Mouse (Mus musculus): Measurements from ENCODE around the gene Zfp607b.

The Zfp607b gene

DNA sequence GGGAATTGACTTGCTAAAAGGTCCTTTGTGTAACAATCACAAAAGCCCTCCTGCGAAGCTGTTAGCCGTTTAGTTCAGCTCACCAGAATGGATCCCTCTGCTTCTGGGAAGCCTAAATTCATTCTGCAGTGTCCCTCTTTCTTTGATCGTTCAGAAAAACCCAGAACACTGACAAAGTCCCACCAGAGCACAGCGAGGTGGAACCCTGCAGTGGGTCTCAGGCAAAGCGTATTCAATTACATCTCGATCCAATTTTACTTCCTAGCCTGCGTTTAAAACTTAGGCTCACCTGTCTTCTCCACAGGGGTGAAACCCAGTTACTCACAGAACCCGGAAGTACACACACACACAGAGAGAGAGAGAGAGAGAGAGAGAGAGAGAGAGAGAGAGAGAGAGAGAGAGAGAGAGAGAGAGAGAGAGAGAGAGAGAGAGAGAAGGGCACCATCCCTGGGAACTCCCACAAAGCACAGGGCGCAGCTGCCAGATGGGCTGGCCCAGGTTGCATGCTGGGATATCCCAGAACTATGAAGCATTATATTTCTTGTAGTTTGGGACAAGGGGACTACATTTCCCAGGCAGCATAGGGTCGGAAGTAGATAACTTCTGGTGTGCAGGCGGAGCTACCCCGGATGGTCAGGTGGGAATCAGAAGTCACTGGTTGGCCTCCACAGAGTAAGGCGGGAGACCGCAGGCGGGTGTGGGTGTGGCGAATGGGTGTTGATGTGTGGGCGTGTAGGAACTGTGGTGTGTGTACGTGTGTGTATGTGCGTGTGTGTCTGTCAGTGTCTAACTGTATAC, at the start of gene Zfp607b:
Gene Zfp607b, plus strand, starts transcription at position 526 of the 798 bp plus-strand sequence.
- DNase-seq: peak; percentile 86

DNA sequence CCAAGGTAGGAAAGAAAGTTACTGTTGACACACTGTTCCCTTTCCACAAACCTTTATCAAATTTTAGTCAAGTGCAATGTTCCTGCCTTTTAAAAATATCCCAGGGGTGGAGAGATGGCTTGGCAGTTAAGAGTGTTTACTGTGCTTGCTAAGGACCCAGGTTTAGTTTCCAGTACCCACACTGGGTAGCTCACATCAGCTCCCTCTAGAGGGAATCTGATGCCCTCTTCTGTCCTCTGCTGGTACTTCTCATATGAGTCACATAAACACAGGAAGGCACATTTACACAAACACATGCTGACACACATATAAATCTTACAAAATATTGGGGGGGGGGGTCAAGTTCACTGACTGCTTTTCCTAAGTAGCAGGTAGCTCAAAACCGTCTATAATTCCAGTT, 44.7 kb upstream of the Zfp607b start:
- no peak for DNase-seq

DNA sequence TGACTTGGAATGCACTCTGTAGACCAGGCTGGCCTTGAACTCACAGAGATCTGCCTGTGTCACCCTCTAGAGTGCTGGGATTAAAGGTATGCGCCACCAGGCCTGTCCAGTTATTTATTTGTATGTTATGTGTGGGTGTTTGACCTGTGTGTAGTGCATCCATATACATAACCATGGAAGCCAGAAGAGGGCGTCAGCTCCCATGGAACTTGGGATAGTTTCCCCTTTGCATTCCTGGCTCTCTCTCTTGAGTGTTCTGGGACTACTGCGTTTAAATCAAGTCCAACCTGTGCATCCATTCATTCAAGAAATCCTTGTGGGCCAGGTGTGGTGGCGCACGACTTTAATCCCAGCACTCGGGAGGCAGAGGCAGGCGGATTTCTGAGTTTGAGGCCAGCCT, 42.6 kb upstream of the Zfp607b start:
- no peak for DNase-seq

DNA sequence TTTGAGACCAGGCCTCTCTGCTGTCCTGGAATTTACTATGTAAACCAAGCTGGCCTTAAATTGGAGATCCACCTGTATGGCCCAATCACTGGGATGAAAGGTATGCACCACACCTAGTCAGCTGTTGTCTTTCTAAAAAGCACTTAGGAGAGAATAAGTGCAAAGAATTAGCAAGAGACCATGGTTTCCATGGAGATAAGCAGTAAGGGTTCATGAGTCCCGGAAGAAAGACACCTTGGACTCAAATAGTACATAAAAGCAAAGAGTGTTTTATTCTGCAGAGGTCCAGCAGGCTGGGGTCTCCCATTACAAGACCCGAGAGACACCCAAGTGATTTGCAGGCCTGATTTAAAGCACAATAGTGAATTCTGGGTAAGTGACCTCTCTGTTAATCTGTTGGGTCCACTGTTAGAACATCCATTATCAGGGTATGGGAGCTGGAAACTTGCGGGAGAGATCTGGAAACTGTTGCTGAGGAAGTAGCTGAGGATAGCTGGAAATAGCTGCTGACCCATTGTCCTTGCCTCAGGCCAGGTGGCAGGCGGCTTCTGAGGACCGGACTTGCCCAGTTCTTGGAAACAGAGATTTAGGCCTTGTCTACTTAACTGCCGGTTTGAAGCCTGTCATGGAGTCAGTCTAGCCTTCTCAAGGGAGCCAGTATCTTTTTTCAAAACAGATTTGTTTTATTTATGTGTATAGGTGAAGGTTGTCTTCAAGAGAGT, 41.7 kb upstream of the Zfp607b start:
- no peak for DNase-seq

DNA sequence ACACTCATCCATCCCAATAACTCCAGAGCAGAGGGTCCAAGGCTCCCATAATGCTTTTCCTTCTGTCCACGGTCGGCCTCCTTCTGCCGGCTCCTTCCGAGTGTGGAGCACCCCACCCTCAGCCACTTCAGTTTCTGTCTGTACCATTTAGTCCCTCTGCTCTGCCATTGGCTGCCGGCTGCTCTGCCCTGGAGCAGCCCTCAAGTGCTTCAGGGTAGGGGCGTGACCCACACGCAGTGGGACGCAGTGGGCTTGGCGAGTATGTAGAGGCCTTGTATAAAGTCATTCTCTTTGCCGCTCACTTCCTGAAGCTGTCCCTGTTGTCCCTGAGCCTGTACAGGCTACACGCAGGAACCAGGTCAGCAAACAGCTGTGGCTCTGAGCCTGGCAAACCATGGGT, 39.4 kb upstream of the Zfp607b start:
- DNase-seq: no peak

DNA sequence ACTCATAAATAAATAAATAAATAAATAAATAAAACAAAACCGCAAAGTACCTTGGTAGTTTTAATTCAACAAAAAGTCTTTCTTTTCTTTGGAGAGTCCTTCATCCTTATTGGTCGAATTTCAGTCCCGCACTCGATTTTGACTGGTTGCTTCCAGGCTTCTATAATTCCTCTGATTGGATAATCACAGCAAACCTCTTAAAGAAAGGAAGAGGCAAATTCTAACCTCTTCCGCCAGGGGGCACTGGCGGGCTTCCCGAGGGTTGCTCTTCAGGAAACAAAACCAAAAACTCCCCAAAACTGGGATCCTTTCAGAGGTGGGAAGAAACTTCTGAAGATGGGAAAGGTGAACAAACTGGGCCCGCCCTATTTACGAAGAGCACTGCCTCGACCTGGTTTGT, 38.2 kb upstream of the Zfp607b start:
- peak; percentile 82 for DNase-seq

DNA sequence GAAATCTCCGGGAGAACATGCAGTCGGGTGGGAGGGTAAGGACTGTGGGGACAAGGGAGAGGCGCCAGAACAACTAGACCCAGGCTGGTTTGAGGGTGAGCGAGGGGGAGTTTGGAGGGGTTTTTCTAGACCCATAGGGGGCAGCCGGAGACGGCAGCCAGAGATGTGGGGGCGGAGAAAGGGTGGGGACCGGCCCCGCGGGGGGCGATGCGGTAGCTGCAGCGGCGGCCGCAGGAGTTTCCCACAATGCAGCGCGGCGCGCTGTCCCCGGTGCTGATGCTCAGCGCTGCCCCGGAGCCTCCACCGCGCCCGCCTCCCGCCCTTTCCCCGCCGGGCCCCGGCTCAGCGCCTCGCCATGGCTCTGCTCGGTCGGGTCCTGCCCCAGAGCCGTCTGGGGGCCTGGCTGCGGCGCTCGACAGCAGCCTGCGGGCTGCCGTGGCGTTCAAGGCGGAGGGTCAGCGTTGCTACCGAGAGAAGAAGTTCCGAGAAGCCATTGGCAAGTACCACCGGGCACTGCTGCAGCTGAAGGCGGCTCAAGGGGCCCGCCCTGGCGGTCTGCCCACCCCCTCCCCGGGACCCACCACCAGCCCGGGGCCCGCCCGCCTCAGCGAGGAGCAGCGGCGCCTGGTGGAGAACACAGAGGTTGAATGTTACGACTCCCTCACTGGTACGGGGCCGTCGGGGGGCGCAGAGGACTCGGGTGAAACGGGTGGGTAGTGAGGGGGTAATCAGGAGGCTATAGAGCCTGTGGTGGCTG, 35.3 kb upstream of the Zfp607b start, which contains the start of gene Ttc9b:
Gene Ttc9b, plus strand, starts transcription at position 235 of the 757 bp plus-strand sequence.
- peak; percentile 19 for DNase-seq

DNA sequence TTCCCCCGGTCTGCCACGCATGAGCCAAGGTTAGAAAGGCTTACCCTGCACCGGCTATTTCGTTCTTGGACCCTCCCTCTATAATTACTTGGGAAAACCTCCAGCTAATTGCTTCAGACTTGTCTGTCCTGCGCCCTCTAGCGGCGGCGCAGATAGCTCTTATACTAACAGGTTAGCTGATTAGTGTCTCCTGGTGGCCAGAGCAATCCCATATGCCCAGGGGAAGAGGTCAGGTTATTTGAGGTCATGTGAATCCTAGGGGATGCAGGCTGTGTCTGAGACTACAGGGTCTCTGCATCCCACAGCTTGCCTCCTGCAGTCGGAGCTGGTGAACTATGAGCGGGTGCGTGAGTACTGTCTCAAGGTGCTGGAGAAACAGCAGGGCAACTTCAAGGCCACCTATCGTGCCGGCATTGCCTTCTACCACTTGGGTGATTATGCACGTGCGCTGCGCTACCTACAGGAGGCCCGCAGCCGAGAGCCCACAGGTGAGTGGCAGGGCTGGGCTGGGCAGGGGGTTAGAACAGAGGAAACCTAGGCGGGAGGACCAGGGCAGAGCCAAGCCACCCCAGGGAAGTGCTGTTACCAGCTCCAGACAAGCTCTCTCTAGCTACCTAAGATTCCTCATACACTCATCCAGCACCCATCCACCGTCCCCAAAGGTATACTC, 34.4 kb upstream of the Zfp607b start:
- DNase-seq: peak; percentile 34

DNA sequence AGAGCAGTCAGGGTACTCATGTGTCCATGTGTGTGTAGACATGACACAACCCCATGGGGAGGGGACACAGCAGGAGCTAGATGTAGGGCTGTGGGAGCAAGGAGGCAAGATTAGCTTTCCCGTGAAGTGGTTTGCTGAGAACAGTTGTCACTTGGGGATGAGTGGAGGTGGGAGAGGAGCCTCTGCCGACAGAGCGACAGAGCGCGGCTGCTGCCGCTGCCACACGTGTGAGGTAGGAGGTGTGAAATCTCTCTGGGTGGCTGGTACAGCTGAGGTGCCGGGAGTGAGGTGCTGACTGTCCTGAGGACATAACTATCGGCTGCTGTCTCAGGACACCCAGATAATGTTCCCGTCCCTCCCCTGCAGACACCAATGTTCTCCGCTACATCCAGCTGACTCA, 33.6 kb upstream of the Zfp607b start:
- no peak for DNase-seq

DNA sequence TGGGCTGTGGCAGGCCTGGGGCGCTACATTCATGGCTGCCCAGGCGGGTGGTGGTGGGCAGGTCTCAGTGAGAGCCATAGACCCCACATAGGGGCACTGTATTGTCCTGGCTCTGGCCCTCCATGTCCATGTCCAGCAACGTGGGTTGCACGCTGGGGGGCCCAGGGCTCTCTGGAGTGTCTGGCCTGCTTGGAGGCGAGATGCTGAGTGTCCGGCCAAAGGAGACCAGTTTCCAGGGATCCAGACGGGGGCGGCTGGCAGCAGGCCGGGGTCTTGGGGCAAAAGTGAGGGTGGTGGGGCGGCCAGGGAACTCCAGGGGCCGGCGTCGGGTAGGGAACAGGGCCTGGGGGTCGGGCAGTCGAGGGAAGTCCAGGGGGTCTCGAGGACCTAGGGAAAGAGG, 32.5 kb upstream of the Zfp607b start:
- DNase-seq: no peak

DNA sequence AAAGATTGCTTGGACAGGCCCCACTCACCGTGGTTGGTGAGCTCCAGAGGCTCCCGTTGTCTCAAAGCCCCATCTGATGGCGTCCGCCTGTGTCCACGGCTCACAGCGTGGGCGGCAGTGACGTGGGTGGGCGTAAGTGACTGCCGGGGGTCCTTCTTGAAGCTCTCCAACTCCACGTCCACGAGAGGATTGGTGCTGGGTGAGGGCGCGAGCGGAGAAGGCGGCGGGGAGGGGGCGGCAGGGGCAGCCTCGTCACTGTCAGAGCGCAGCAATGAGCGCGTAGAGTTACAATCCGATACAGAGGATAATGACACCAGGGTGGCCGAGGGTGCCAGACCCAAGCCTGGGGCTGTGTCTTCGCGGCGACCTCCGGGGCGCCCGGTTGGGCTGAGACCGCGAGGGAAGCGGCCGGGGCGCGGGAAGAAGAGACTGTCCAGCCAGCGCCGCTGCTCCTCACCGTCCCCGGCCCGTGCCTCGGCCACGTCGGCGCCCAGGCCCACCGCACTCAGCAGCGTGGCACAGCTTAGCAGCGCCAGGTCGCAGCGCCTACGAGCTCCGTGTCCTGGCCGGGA, 31.2 kb upstream of the Zfp607b start:
- no peak for DNase-seq

DNA sequence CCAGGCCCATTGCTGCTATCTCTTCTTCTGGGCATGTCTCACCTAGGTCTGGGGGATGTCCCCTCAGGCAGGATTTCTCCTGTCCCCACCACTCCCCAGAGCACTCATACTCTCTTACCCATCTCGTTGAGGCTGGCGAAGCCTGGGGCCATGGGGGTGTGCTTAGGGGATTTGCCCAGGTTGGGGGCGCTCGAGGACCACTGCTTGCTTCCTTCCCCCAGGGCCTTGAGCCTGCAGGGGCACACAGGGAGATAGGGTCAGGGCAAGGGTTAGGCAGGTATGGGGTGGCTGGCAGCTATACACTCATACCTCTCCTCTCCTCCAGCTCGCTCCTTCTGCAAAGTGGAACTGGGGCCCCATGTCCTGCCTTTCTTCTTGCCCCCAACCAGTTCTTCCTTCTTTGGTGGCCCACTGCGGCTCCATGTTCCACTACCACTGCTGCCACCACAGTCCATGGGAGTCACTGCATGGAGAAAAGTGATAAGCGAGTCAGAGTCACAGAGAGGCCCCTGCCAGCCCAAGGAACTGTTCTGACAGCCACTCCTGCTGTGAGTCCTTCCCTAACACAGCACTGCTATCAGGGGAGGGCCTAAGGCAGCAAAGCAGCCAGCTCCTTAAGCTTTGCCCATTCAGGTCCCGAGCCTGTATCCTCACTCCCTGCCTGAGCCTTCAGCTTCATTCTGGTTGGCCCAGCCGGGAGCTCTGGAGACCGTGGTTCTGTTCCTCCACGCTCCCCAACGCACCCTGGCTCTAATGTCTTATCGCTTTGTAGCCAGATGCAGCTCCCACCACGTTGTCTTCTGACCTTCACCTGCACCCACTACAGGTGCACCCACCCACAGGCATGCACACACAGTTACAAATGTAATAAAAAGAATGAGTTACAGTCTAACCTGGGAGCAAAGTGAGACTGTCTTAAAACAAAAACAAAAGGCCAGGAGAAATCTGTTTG, 30.2 kb upstream of the Zfp607b start:
- no peak for DNase-seq

DNA sequence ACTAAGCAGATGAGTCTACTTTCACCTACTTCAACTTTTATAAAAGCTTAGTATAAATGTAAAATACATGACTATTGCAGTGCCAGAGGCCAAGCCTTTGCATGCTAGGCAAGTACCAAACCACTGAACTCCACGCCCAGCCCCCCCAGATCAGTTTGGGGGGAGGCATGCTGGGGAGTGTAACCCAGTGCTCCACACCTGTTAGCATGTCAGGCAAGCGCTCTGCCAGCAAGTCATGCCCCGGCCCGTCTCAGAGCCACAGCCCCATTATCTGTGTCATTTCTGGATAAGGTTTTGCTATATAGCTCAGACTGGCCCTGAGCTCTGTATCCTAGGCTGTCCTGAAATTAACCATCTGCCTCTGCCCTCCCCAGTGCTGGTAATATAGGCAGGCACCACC, 27.1 kb upstream of the Zfp607b start:
- no peak for DNase-seq

DNA sequence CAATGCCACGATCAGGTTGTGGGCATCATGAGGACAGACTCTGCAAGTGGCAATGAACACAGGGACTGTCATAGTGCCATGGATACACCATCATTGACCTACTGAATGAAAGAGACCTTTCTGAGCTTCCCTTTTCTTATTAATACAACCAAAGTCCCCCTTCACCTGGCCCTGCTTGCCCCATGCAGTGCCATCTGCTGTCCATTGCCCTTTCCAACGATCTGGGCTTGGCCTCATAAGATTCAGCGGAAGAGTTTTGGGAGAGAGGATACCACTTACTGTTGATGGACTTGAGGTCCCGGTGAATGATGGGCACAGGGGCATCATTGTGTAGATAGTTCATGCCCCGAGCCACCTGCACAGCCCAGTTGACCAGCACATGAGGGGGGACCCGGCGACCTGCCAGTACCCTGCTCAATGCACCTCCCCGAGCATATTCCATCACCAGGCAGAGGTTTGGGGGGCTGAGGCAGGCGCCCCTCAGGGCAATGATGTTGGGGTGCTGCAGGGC, 16.0 kb upstream of the Zfp607b start:
- DNase-seq: no peak

DNA sequence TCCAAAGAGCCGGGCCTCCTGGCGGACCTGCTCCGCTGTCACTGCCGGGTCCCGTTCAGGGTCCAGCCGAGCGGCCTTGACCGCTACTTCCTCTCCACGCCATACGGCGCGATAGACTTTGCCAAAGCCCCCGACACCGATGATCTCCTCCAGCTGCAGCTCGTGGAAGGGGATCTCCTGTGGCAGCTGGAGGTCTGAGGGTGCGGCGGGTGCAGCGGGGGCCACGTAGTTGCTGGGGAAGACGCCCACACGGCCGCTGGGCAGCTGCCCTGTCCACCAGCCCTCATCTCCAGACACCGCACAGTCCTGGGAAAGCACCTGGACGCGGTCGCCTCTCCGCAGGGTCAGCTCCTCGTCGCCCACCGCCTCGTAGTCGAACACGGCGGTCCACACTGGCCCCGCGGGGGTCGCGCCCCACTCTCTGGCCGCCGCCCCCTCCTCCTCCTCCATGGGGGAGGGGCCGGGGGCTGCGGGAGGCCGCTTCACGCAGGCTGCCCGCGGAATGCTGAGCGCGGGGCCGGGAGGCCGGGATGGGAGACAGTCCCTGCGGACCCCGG, 15.5 kb upstream of the Zfp607b start:
- no peak for DNase-seq

DNA sequence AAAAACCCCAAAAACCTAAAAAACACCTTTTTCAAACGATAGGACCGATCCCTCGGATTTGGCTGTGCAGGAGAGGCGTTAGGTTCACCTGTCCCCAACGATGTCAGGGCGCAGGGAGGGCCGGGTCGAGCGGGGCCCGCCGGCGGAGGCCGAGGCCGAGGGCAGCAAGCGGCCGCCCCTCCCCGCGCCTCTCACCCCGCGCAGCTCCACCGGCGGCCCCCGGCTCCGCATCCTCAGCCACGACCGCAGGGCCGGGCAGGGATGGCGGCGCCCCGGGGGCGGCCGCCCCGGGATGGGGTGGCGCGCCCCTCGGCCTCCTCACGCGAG, 15.0 kb upstream of the Zfp607b start:
- DNase-seq: no peak

DNA sequence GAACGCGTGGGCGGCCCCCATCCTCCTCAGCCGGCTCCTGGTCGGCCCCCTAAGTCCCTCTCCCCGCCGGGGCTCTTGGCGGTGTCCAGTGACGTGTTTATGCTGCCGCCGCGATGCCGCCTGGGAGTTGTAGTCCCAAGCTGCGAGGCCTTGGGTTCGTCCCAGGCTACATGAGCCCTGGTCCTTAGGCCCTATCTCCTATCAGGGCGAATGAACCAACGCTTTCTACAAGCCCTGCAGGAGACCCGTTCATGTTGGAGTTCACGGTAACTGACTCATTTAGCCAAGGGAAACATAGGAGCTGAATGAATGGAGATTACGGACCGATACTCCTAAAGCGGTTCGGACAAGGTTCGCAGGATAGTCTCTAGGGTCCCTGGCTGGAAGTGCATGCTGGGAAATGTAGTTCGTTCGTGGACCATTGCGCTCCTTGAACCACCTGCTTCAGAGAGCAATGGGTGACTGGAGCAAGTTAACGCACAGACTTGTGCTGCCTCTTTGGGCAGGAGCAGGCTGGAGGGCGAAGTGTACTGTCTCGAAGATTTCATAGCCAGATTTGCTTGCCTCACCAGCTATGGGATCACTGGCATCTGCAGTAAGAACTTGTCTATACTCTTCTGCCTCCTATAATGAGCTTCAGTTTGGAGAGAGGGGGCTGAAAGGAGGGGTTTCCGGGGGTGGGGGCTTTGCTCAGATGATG, 14.5 kb upstream of the Zfp607b start, which contains the start of gene Map3k10:
Gene Map3k10, minus strand, starts transcription at position 77 of the 700 bp plus-strand sequence.
- DNase-seq: peak; percentile 92

DNA sequence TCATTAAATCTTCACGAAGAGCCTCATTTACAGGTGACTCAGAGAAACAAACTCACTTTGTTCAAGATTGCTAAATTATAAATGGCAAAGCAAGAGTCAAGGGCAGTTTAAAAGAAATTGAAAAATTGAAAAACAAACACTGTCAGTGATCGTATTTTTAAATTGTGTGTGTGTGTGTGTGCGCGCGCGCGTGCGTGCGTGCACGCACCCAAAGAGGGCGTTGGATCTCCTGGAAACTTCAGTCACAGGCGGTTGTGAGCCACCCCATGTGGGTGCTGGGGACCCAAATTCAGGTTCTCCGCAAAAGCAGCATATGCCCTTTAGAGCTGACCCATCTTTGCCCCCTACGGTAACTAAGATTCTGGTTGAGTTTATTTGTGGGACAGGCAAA, 13.9 kb upstream of the Zfp607b start:
- DNase-seq: no peak

DNA sequence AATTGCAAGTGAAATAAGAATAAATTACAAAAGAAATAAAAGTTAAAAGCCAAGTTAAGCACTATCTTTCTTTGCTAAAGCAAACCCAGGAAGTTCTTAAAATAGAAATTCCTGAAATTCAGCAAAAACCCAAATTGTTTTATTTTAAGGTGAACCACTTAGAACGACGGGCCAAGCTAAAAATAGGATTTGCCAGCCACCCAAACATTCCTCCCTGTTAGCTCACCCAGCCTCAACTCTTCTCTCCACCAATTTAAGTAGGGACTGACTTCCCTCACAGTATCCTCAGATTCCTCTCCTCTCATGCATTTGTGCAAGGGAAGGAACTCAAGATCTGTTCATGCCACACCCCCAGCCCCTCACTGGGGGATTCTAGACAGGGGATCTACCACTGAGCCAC, 5.9 kb upstream of the Zfp607b start:
- no peak for DNase-seq

DNA sequence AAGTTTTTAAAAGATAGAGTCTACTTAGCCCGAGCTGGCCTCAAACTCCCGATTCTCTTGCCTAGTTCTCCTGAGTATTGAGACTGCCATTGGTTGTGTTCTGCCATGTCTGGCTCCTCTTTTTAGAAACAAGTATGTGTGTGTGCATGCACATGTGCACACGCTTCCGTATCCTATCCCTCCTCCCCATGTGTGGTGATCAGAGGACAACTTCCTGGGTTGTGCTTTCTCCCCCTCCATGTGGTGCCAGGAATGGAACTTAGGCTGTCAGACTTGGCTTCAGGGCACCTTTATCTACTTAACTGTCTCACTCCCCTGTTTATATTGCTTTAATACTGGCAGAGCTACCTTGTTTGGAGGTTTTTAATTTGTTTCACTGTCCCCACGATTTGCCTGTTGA, 3.9 kb upstream of the Zfp607b start:
- no peak for DNase-seq
